Mouse (Mus musculus): ENCODE measurements around the gene Ndufa12. TPM values are rescaled to one million over a fixed set of nuclear protein-coding genes. Genes with fewer than 3 reads are reported as not detected.

Ndufa12 gene
- 909 and 952 TPM in 2 replicates for polyA plus RNA-seq (2021; fragmentation: Nextera tagmentation)
- long read RNA-seq, experiment 1, transcript Ndufa12-201 (4 exons, 1,110 nt): major isoform, 121 of 123 reads
- long read RNA-seq, experiment 1, partial matches to known transcripts: 1 of 123 reads
- long read RNA-seq, experiment 1, other reads (novel, unspliced or antisense): 0 of 123 reads
- long read RNA-seq, experiment 2, transcript Ndufa12-201 (4 exons, 1,110 nt): major isoform, 492 of 518 reads
- long read RNA-seq, experiment 2, partial matches to known transcripts: 12 of 518 reads
- long read RNA-seq, experiment 2, other reads (novel, unspliced or antisense): 12 of 518 reads

DNA sequence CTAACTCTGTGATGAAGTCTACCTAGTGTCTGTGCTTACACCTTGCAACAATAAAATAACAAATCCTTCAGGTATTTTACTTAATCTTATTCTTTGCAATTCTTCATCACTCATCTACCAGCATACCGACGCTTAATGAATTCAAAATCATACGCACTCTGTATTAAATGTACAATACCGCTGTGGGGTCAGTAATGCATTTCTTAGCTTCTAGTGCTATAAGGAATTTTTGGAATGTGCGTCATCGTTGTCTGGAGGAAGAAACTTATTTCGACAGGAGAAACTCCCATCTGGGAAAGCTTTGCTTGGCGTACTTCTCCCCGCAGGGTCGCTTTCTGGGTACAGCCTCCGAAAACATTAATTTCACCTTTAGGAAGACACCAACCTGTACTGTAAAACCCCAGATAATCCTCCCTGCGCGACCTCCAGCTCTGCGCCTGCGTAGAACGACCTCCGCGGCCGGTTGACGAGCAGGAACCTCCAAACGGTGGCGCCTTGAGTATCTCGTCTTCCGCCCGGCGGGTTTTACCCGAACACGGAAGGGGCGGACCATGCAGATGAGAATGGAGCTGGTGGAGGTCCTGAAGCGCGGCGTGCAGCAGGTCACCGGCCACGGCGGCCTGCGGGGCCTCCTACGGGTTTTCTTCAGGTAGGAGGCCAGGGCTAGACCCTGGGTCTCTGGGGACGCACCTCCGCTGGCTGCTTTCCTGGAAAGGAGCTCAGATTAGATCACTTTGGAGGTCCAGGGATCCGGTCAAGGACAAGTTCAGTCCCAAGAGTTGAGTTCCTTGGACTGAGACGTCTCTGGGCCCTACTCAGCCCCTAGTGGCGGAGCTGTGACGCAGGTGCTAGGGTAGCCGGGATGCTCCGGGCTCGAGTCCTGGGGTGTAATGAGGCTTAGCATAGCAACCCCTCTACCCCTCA, at the start of gene Ndufa12:
Gene Ndufa12 (plus strand): TSS at position 239 of the 924 bp plus-strand sequence.

Other genes with a start within 250 kb of the Ndufa12 start
- gene Vezt, start 162.9 kb upstream of the Ndufa12 start, polyA plus RNA-seq (2021; fragmentation: Nextera tagmentation): 25.0 and 28.5 TPM in 2 replicates
- gene Fgd6, start 162.7 kb upstream of the Ndufa12 start, polyA plus RNA-seq (2021; fragmentation: Nextera tagmentation): 2.7 and 2.9 TPM in 2 replicates
- 2.5 and 2.8 TPM in 2 replicates for gene Nr2c1, start 50.7 kb upstream of the Ndufa12 start, polyA plus RNA-seq (2021; fragmentation: Nextera tagmentation)
- not detected in 2 replicates for gene Gm4792, start 100.0 kb downstream of the Ndufa12 start, polyA plus RNA-seq (2021; fragmentation: Nextera tagmentation)
- gene Tmcc3, start 113.2 kb downstream of the Ndufa12 start, polyA plus RNA-seq (2021; fragmentation: Nextera tagmentation): 11.2 and 14.2 TPM in 2 replicates